15 mouse cellular contexts compared by ENCODE assay signal in genomic region chr6:136449930-136450329, GRCm38 (mm10). TPM values are rescaled to one million over a fixed set of nuclear protein-coding genes. Genes with fewer than 3 reads are reported as not detected.
DNase-seq lines count a peak whose midpoint lies in the region; ATAC-seq and TF ChIP-seq lines count a peak whose summit lies in the region.
"Had no signal": no experiment of that assay in that cellular context is flagged by ENCODE, and none has a peak within 500 bp of the region (broad histone marks: within the 10 kb centered on the region; RNA-seq: fewer than 3 reads in every experiment).

No protein-coding gene starts in this region.

- 81% methylated on average over 1 of the region's 1 CpGs for WGBS in heart, embryonic 16.5 days
- 18% methylated on average over 1 of the region's 1 CpGs for WGBS in thymus, adult 2 months
- WGBS in small intestine, adult 2 months, result 86% methylated on average over 1 of the region's 1 CpGs

- ATAC-seq in heart, embryonic 16.5 days (replicated peaks; ENCODE audit: extremely low read depth, insufficient read depth, low FRiP score), result no peak
- no peak for ATAC-seq in cerebellum, adult (ENCODE audit: insufficient number of reproducible peaks, low FRiP score, low TSS enrichment)

- no peaks in the 10 kb centered on the region; the same call in 1 of the 2 replicates for H3K36me3 ChIP-seq in heart, embryonic 16.5 days (ENCODE audit: control insufficient read depth, insufficient read depth)
- no peaks in the 10 kb centered on the region for H3K36me3 ChIP-seq in thymus, adult 2 months (ENCODE audit: control insufficient read depth, insufficient read depth, low read length)
- H3K36me3 ChIP-seq in small intestine, adult 2 months (ENCODE audit: control insufficient read depth, insufficient read depth, low read length), result no peaks in the 10 kb centered on the region
- H3K36me3 ChIP-seq: forebrain, embryonic 10.5 days had no signal

- H3K9ac ChIP-seq in heart, embryonic 16.5 days (ENCODE audit: low read length), result no peak overlapping the region

- H3K4me3 ChIP-seq in heart, embryonic 16.5 days (ENCODE audit: low read length), result no peak overlapping the region
- no peak overlapping the region for H3K4me3 ChIP-seq in thymus, adult 2 months (ENCODE audit: control insufficient read depth, insufficient read depth, low read length)
- no peak overlapping the region for H3K4me3 ChIP-seq in brown adipose tissue, adult 24 weeks (ENCODE audit: insufficient read depth, low read depth, low read length)
- H3K4me3 ChIP-seq in small intestine, adult 2 months (ENCODE audit: low read depth, low read length), result no peak overlapping the region
- H3K4me3 ChIP-seq: forebrain, embryonic 10.5 days had no signal

- no peaks in the 10 kb centered on the region for H3K27me3 ChIP-seq in heart, embryonic 16.5 days (ENCODE audit: control insufficient read depth, insufficient read depth, low read length)
- H3K27me3 ChIP-seq in thymus, adult 2 months (ENCODE audit: control insufficient read depth, insufficient read depth, low read length), result no peaks in the 10 kb centered on the region
- no peaks in the 10 kb centered on the region for H3K27me3 ChIP-seq in small intestine, adult 2 months (ENCODE audit: control insufficient read depth, insufficient read depth, low read length)

- no peak for TF ChIP-seq CTCF in thymus, adult 2 months (IDR thresholded peaks at IDR 0.05; ENCODE audit: borderline replicate concordance, control insufficient read depth, extremely low read depth, insufficient read depth, low read length, poor library complexity)
- no peak for TF ChIP-seq CTCF in small intestine, adult 2 months (IDR thresholded peaks at IDR 0.05; ENCODE audit: extremely low read depth, insufficient read length, insufficient replicate concordance, low read depth, low read length)

- intact Hi-C loops in heart, postnatal 36 days (cut with DNase I), result no loop called here

- TF ChIP-seq POLR2A in thymus, adult 2 months (IDR thresholded peaks at IDR 0.05; ENCODE audit: control insufficient read depth, extremely low read depth, insufficient read depth, low read length, poor library complexity), result no peak
- TF ChIP-seq POLR2A in small intestine, adult 2 months (IDR thresholded peaks at IDR 0.05; ENCODE audit: low read depth, low read length), result no peak

- H3K9me3 ChIP-seq in heart, embryonic 16.5 days (replicated peaks; ENCODE audit: control insufficient read depth, low read length), result peaks cover 6% of the 10 kb centered on the region; the same call in 1 of the 2 replicates

- H3K27ac ChIP-seq in heart, embryonic 16.5 days (ENCODE audit: low read length), result peak overlapping the region; percentile 68
- peak overlapping the region; percentile 83 for H3K27ac ChIP-seq in thymus, adult 2 months (ENCODE audit: control insufficient read depth, insufficient read depth, low read length)
- H3K27ac ChIP-seq in brown adipose tissue, adult 24 weeks (replicated peaks; ENCODE audit: low read depth, low read length), result peak overlapping the region; percentile 38; the same call in 1 of the 2 replicates
- peak overlapping the region; percentile 55; the same call in 1 of the 2 replicates for H3K27ac ChIP-seq in small intestine, adult 2 months (ENCODE audit: insufficient read depth, low read depth, low read length)
- H3K27ac ChIP-seq: forebrain, embryonic 10.5 days had no signal

- peaks cover 2% of the 10 kb centered on the region; the same call in 1 of the 2 replicates for H3K4me1 ChIP-seq in heart, embryonic 16.5 days (ENCODE audit: control insufficient read depth, insufficient read depth, low read length)
- H3K4me1 ChIP-seq in thymus, adult 2 months (replicated peaks; ENCODE audit: control insufficient read depth, insufficient read depth, low read length), result peaks cover 12% of the 10 kb centered on the region
- no peaks in the 10 kb centered on the region for H3K4me1 ChIP-seq in brown adipose tissue, adult 24 weeks (ENCODE audit: control insufficient read depth, insufficient read depth, insufficient read length, low read length)
- peaks cover 5% of the 10 kb centered on the region; the same call in 1 of the 2 replicates for H3K4me1 ChIP-seq in small intestine, adult 2 months (ENCODE audit: control insufficient read depth, insufficient read depth, insufficient read length, low read length)
- H3K4me1 ChIP-seq: forebrain, embryonic 10.5 days had no signal

- no peak for DNase-seq in heart, postnatal 36 days
- DNase-seq in thymus, adult 2 months, result peak; percentile 37
- no peak for DNase-seq in thymus, postnatal 10 days (ENCODE audit: low spot score in 2 of 2)
- no peak for DNase-seq in adrenal gland, adult 2 months
- DNase-seq: cerebellum, adult 8-10 months had no signal

- no peak overlapping the region for H3K4me2 ChIP-seq in heart, embryonic 16.5 days (ENCODE audit: low read depth, low read length)

RNA-seq across cellular contexts. Expression of gene E330021D16Rik, which starts 34.6 kb away (rescaled TPM):
- not detected in 2 replicates for polyA plus RNA-seq in heart, embryonic 16.5 days (2015; fragmentation: Nextera tagmentation; extraction: Ambion mirVana)
- total RNA-seq in heart, postnatal 36 days (2021), result not detected
- polyA plus RNA-seq in thymus, adult 2 months (2012; rRNA removed), result 0.12 and 0.14 TPM in 2 replicates
- not detected in 2 replicates for polyA plus RNA-seq in brown adipose tissue, adult 24 weeks (2012; ENCODE audit: insufficient read depth, insufficient read length, missing spikeins)
- not detected in 2 replicates for polyA plus RNA-seq in small intestine, adult 2 months (2012; rRNA removed)
- not detected for total RNA-seq in adrenal gland, adult 2 months (2021)
- not detected in 2 replicates for polyA plus RNA-seq in adrenal gland, adult 2 months (2012; rRNA removed)
- total RNA-seq: adrenal gland, postnatal 36 days; gastrocnemius, postnatal 10 days; layer of hippocampus, postnatal 14 days had no signal
- polyA plus RNA-seq: forebrain, embryonic 10.5 days; hindbrain, embryonic 16.5 days; limb, embryonic 11.5 days had no signal

RNA-seq across cellular contexts. Expression of gene Atf7ip, which starts 56.0 kb away (rescaled TPM):
- 27.9 and 31.4 TPM in 2 replicates for polyA plus RNA-seq in heart, embryonic 16.5 days (2015; fragmentation: Nextera tagmentation; extraction: Ambion mirVana)
- 10 to 100 TPM; 78.1 to 88.5 TPM for total RNA-seq in heart, postnatal 36 days (2021)
- 65.1 and 79.5 TPM in 2 replicates for polyA plus RNA-seq in thymus, adult 2 months (2012; rRNA removed)
- polyA plus RNA-seq in brown adipose tissue, adult 24 weeks (2012; ENCODE audit: insufficient read depth, insufficient read length, missing spikeins), result 13.8 and 15.4 TPM in 2 replicates
- polyA plus RNA-seq in small intestine, adult 2 months (2012; rRNA removed), result 9.4 and 19.0 TPM in 2 replicates
- 10 to 100 TPM; 60.9 to 62.4 TPM for total RNA-seq in adrenal gland, adult 2 months (2021)
- polyA plus RNA-seq in adrenal gland, adult 2 months (2012; rRNA removed), result 16.4 and 21.6 TPM in 2 replicates
